14 mouse cellular contexts compared by ENCODE assay signal in the genomic region with DNA sequence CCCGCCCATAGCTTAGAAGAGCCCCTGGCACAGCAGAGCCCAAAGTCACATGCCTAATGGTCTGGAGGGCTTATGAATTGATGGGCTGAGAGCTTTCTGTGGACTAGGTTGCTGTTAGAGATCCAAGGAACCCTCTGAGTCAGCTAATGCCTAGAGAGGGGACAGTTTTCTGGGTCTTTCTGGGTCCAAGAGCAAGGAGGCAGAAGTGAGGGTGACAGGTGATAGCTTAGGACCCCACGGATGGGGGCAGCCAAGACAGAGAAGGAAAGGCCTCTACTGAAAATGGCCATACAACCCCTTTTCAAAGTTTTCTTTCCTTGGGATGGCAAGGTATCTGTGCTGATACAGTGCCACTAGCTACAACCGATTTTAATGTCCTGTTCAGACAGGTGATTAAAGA.
DNase-seq lines count a peak whose midpoint lies in the region; ATAC-seq and TF ChIP-seq lines count a peak whose summit lies in the region.
"Had no signal": no experiment of that assay in that cellular context is flagged by ENCODE, and none has a peak within 500 bp of the region (broad histone marks: within the 10 kb centered on the region; RNA-seq: fewer than 3 reads in every experiment).

No protein-coding gene starts in this region.

- no peak overlapping the region for H3K4me3 ChIP-seq in kidney, adult 2 months (ENCODE audit: insufficient read depth, low read depth, low read length)
- H3K4me3 ChIP-seq in ES-E14 (ENCODE audit: insufficient read depth in 1 of 2, low read depth in 1 of 2, low read length in 2 of 2, poor library complexity in 1 of 2, severe bottlenecking in 1 of 2): no peak overlapping the region
- H3K4me3 ChIP-seq in forebrain, embryonic 16.5 days (replicated peaks; ENCODE audit: low read length): no peak overlapping the region
- no peak overlapping the region for H3K4me3 ChIP-seq in hindbrain, postnatal 0 days (ENCODE audit: low read length)
- H3K4me3 ChIP-seq: limb, embryonic 15.5 days had no signal

- H3K9me3 ChIP-seq in ES-E14 (ENCODE audit: control insufficient read depth, insufficient read depth, low read depth, low read length): no peaks in the 10 kb centered on the region
- no peaks in the 10 kb centered on the region for H3K9me3 ChIP-seq in forebrain, embryonic 16.5 days (ENCODE audit: control insufficient read depth, low read length)
- no peaks in the 10 kb centered on the region for H3K9me3 ChIP-seq in hindbrain, postnatal 0 days (ENCODE audit: low read length)
- H3K9me3 ChIP-seq: limb, embryonic 15.5 days had no signal

- in situ Hi-C loops in ES-E14 (cut with MboI; ENCODE audit: low sequenced_read_pairs in 2 of 2, unreplicated experiment in 2 of 2): loop anchor here in 1 of 2 experiments (10.0 kb wide), 1 partner anchor 56 kb away; no protein-coding TSS in a partner anchor

- TF ChIP-seq POLR2A in kidney, adult 2 months (IDR thresholded peaks at IDR 0.05; ENCODE audit: low read depth, low read length): no peak

- H3K4me1 ChIP-seq in kidney, adult 2 months (ENCODE audit: control insufficient read depth, insufficient read depth, low read length): no peaks in the 10 kb centered on the region
- peaks cover 15 to 22% of the 10 kb centered on the region in 2 experiments for H3K4me1 ChIP-seq in ES-E14 (ENCODE audit: control insufficient read depth in 2 of 2, insufficient read depth in 2 of 2, low read length in 2 of 2, poor library complexity in 1 of 2)
- H3K4me1 ChIP-seq in forebrain, embryonic 16.5 days (replicated peaks; ENCODE audit: control insufficient read depth, insufficient read depth, low read length): peaks cover 19% of the 10 kb centered on the region
- peaks cover 7% of the 10 kb centered on the region; the same call in 1 of the 2 replicates for H3K4me1 ChIP-seq in hindbrain, postnatal 0 days (ENCODE audit: insufficient read depth, low read length)

- no peak for ATAC-seq in forebrain, embryonic 16.5 days
- no peak for ATAC-seq in hindbrain, postnatal 0 days
- ATAC-seq in CD4-positive, CD25-positive, alpha-beta regulatory T cell, adult 4 months: no peak

- peak; percentile 0 for DNase-seq in kidney, postnatal 10 days
- DNase-seq in kidney, adult 2 months: no peak
- DNase-seq in ES-E14 (ENCODE audit: low read depth, low spot score): no peak
- DNase-seq in hindbrain, postnatal 0 days (ENCODE audit: low spot score): no peak
- DNase-seq in embryo, embryonic 10 days (ENCODE audit: low spot score): no peak
- DNase-seq in layer of hippocampus, adult 11-12 months (ENCODE audit: low spot score): no peak
- DNase-seq: cerebellum, adult 11 months; cerebellum, postnatal 25 days; gastrocnemius, postnatal 10 days; heart, postnatal 14 days had no signal

- H3K9ac ChIP-seq in ES-E14 (ENCODE audit: insufficient read depth, low read depth, low read length, poor library complexity, severe bottlenecking): no peak overlapping the region; the same call in 1 of the 2 replicates
- no peak overlapping the region for H3K9ac ChIP-seq in forebrain, embryonic 16.5 days (replicated peaks; ENCODE audit: low read depth, low read length)
- no peak overlapping the region for H3K9ac ChIP-seq in hindbrain, postnatal 0 days (replicated peaks; ENCODE audit: low read length)
- H3K9ac ChIP-seq: limb, embryonic 15.5 days had no signal

- WGBS in kidney, adult 2 months: 86% methylated on average over 3 of the region's 3 CpGs
- 55% methylated on average over 3 of the region's 3 CpGs for WGBS in forebrain, embryonic 16.5 days
- WGBS in hindbrain, postnatal 0 days: 77% methylated on average over 3 of the region's 3 CpGs

- H3K27ac ChIP-seq in kidney, adult 2 months (ENCODE audit: insufficient read depth, low read depth, low read length): no peak overlapping the region
- peak overlapping the region; percentile 14; the same call in 1 of the 2 replicates for H3K27ac ChIP-seq in ES-E14 (ENCODE audit: insufficient read depth, low read depth, low read length, poor library complexity, severe bottlenecking)
- peak overlapping the region; percentile 20; the same call in 1 of the 2 replicates for H3K27ac ChIP-seq in forebrain, embryonic 16.5 days (ENCODE audit: low read length)
- peak overlapping the region; percentile 48; the same call in 1 of the 2 replicates for H3K27ac ChIP-seq in hindbrain, postnatal 0 days
- H3K27ac ChIP-seq: limb, embryonic 15.5 days had no signal

- H3K36me3 ChIP-seq in kidney, adult 2 months (ENCODE audit: control insufficient read depth, insufficient read depth, low read length): no peaks in the 10 kb centered on the region
- no peaks in the 10 kb centered on the region for H3K36me3 ChIP-seq in ES-E14 (ENCODE audit: control insufficient read depth, insufficient read depth, low read length, poor library complexity, severe bottlenecking)
- no peaks in the 10 kb centered on the region for H3K36me3 ChIP-seq in forebrain, embryonic 16.5 days (ENCODE audit: control insufficient read depth, insufficient read depth)
- H3K36me3 ChIP-seq in hindbrain, postnatal 0 days (ENCODE audit: insufficient read depth, low read length): no peaks in the 10 kb centered on the region
- H3K36me3 ChIP-seq: limb, embryonic 15.5 days had no signal

- H3K27me3 ChIP-seq in kidney, adult 2 months (replicated peaks; ENCODE audit: control insufficient read depth, insufficient read depth, low read length): no peaks in the 10 kb centered on the region
- no peaks in the 10 kb centered on the region for H3K27me3 ChIP-seq in forebrain, embryonic 16.5 days (replicated peaks; ENCODE audit: control insufficient read depth, insufficient read depth, low read length)
- H3K27me3 ChIP-seq in hindbrain, postnatal 0 days (ENCODE audit: insufficient read depth, low read length): no peaks in the 10 kb centered on the region
- H3K27me3 ChIP-seq: limb, embryonic 15.5 days had no signal

- TF ChIP-seq CTCF in kidney, adult 2 months (conservative IDR thresholded peaks at IDR 0.05; ENCODE audit: insufficient read depth, insufficient read length, low read depth, low read length): no peak
- no peak for TF ChIP-seq CTCF in hindbrain, postnatal 0 days (IDR thresholded peaks at IDR 0.05; ENCODE audit: low read depth)

- no peak overlapping the region; the same call in 1 of the 2 replicates for H3K4me2 ChIP-seq in forebrain, embryonic 16.5 days (ENCODE audit: low read length)
- no peak overlapping the region for H3K4me2 ChIP-seq in hindbrain, postnatal 0 days (ENCODE audit: low read depth, low read length)
- H3K4me2 ChIP-seq: heart, embryonic 11.5 days; limb, embryonic 15.5 days had no signal

TF ChIP-seq in ES-E14, 5 proteins besides CTCF, POLR2A, EP300 and RAD21:
- TF ChIP-seq HCFC1 (IDR thresholded peaks at IDR 0.05; ENCODE audit: borderline replicate concordance, insufficient read depth, low read length): no peak
- no peak for TF ChIP-seq MAFK (IDR thresholded peaks at IDR 0.05; ENCODE audit: insufficient read depth, low read depth, low read length)
- no peak for TF ChIP-seq CHD2 (IDR thresholded peaks at IDR 0.05; ENCODE audit: low read depth, low read length)
- no peak for TF ChIP-seq ZNF384 (IDR thresholded peaks at IDR 0.05; ENCODE audit: low read depth, low read length)
- TF ChIP-seq ZC3H11A (IDR thresholded peaks at IDR 0.05; ENCODE audit: borderline replicate concordance, low read depth, low read length): no peak
TF ChIP-seq in ES-E14: peak in this region for 0.
